Mouse (Mus musculus) erythroblast, embryonic 14.5 days (primary cell): Measurements from ENCODE around the gene Vwa3a.

ENCODE experiments used
- GATA1 ChIP-seq: IDR thresholded peaks from 2 replicates; pipeline ENCODE4 v1.6.1; 2012; ENCODE audit warnings: low read length, inconsistent platforms, mixed read lengths
- TAL1 ChIP-seq: IDR thresholded peaks from 3 replicates; pipeline ENCODE4 v1.6.1; 2012; ENCODE audit warnings: low read length, inconsistent platforms, mixed read lengths

DNA sequence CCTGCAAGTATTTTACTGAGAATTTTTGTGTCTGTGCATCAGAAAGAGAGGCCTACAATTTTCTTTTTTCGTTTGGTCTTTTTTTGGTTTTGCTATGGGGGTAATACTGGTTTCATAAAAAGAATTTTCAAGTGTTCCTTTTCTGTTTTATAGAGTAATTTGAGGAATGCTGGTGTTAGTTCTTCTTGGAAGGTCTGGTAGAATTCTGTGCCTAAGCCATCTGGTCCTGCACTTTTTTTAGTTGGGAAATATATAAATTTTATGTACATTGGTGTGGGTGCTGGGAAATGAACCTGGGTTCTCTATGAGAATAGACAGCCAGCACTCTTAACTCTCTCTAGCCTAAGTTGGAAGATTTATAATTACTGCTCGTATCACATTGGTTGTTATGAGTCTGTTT, 27.0 kb upstream of the Vwa3a start:
- TF ChIP-seq GATA1 (no peak), TAL1 (no peak)
